Mouse (Mus musculus) midbrain, embryonic 12.5 days (tissue): ENCODE measurements around the gene Foxb2. TPM values are rescaled to one million over a fixed set of nuclear protein-coding genes. Genes with fewer than 3 reads are reported as not detected.

Experiments
- polyA plus RNA-seq: library from polyadenylated mRNA; unstranded; fragments of >200 nt; fragmentation: Nextera tagmentation; extraction: Ambion mirVana; gene quantifications from 2 replicates; pipeline ENCODE4 v1.2.1, GENCODE M21; 2016

Foxb2 gene
- polyA plus RNA-seq, 1 experiment from 2014 or later, result 0.59 TPM

Other genes starting within 250 kb of the Foxb2 start
- 12.9 and 13.1 TPM in 2 replicates for gene Vps13a, start 92.9 kb downstream of the Foxb2 start, polyA plus RNA-seq
- gene Prune2, start 82.3 kb upstream of the Foxb2 start, polyA plus RNA-seq, result 1.7 and 2.3 TPM in 2 replicates